Mouse (Mus musculus): ENCODE measurements around the gene Hand2. TPM values are rescaled to one million over a fixed set of nuclear protein-coding genes. Genes with fewer than 3 reads are reported as not detected.

The Hand2 gene
- polyA plus RNA-seq, 1 experiment, result not detected

DNA sequence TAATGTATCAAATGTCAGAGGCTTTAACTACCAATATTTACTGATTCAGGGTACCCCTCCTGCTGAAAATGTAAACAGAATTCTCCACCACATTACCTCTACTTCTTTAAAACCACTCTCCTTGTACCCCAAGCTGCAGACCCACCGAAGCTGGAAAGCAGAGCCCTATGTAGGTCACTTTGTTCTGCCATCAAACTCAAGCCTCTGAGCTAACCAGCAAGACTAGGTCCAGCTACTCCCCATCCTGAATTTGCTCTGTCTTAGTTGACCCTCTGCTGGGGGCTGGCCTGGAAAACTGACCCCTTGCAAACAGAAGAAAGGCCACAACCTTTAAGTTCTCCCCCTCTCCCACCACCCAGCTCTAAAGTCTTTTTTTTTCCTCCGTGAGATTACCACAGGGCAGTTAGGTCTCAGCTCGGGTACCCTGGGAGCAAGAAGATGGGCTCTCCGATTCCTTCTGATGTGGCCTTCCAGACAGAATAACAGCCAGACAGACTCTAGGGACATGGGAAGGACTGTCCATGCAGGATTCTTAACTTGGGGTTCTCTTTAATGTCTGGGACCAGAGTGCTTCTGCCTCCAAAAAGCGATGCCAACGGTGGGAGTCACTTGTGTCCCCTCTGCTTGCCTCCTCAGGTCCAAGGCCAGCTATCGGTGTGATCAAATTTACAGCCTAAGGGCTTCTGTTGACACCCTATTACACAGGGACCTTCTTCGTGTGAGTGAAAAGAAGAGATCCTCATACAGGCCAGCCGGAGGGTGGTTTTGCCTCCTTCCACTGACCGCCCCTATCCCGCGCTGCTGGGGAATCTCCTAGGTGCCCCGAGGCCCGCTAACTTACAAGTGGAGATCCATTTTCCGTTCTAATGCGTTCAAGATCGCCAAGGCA is 1.4 kb upstream of the Hand2 start:
- TF ChIP-seq MYOG (IDR thresholded peaks at IDR 0.05; ENCODE audit: control insufficient read depth in 1 of 3, insufficient read depth in 1 of 3, insufficient read length in 2 of 3, low read depth in 2 of 3) (no peak), POLR2A (IDR thresholded peaks at IDR 0.05; ENCODE audit: insufficient read length, low read depth) (no peak), REST (IDR thresholded peaks at IDR 0.05; ENCODE audit: insufficient read depth, insufficient read length) (no peak), CEBPB (IDR thresholded peaks at IDR 0.05; ENCODE audit: insufficient read depth, poor library complexity, severe bottlenecking) (no peak), POLR2AphosphoS2 (IDR thresholded peaks at IDR 0.05; ENCODE audit: insufficient read length, low read depth) (no peak), USF1 (IDR thresholded peaks at IDR 0.05; ENCODE audit: low read depth) (no peak), TCF3 (IDR thresholded peaks at IDR 0.05; ENCODE audit: insufficient read length, low read depth) (no peak), MAX (IDR thresholded peaks at IDR 0.05; ENCODE audit: low read depth) (no peak), E2F4 (IDR thresholded peaks at IDR 0.05; ENCODE audit: insufficient read depth) (no peak), SRF (IDR thresholded peaks at IDR 0.05; ENCODE audit: control insufficient read depth, insufficient read length, low read depth) (no peak), TCF12 (IDR thresholded peaks at IDR 0.05; ENCODE audit: insufficient read depth, poor library complexity, severe bottlenecking) (no peak), MYOD1 (IDR thresholded peaks at IDR 0.05; ENCODE audit: control insufficient read depth in 1 of 3, insufficient read length in 2 of 3, low read depth in 2 of 3) (no peak)
- Histone ChIP-seq H3K4me3 (no peak overlapping the region), H3K27me3 (ENCODE audit: control insufficient read depth, insufficient read depth, insufficient read length) (peaks cover 57% of the 10 kb centered on the region), H3ac (ENCODE audit: control insufficient read depth, insufficient read length) (no peak overlapping the region), H3K36me3 (ENCODE audit: control insufficient read depth, insufficient read depth) (no peaks in the 10 kb centered on the region), H3K79me2 (ENCODE audit: control insufficient read depth, insufficient read depth) (no peaks in the 10 kb centered on the region), H3K4me2 (ENCODE audit: low read depth) (no peak overlapping the region)

DNA sequence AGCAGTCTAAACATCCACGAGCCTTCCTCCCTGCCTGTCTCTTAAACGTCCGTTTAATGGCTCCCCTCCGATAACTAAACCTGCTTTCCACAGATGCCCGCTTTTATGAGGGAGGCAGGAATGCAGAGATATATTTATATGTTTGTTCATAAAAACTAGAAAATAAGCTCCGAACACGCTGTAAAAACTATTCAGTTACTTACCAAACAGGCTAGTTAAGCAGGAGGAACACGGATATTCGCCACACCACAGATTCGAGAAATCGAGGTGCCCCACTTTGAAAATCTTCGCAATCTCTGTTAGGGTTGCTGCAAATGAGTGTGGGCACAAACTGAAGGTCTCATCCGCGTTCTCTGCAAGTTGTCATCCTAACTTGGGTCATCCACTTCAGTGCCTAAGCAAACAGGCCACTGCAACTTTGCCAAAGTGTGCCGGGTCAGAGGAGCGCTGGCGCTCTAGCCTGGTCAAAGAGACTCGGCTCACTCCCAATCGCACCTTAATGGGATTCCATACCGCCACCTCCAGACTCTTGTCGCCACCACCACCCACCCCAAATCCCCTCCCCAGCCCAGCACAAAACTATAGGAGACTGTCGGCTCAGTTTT is 700 bp upstream of the Hand2 start:
- H3ac ChIP-seq (ENCODE audit: control insufficient read depth, insufficient read length), result no peak overlapping the region
- no peak overlapping the region for H3K4me3 ChIP-seq
- peaks cover 60% of the 10 kb centered on the region for H3K27me3 ChIP-seq (ENCODE audit: control insufficient read depth, insufficient read depth, insufficient read length)
- TF ChIP-seq SRF (IDR thresholded peaks at IDR 0.05; ENCODE audit: control insufficient read depth, insufficient read length, low read depth), result no peak
- no peak for TF ChIP-seq MYOG (IDR thresholded peaks at IDR 0.05; ENCODE audit: control insufficient read depth in 1 of 3, insufficient read depth in 1 of 3, insufficient read length in 2 of 3, low read depth in 2 of 3)
- no peak for TF ChIP-seq E2F4 (IDR thresholded peaks at IDR 0.05; ENCODE audit: insufficient read depth)
- no peak for TF ChIP-seq POLR2A (IDR thresholded peaks at IDR 0.05; ENCODE audit: insufficient read length, low read depth)
- TF ChIP-seq REST (IDR thresholded peaks at IDR 0.05; ENCODE audit: insufficient read depth, insufficient read length), result no peak
- TF ChIP-seq TCF12 (IDR thresholded peaks at IDR 0.05; ENCODE audit: insufficient read depth, poor library complexity, severe bottlenecking), result no peak
- TF ChIP-seq CEBPB (IDR thresholded peaks at IDR 0.05; ENCODE audit: insufficient read depth, poor library complexity, severe bottlenecking), result no peak
- no peak for TF ChIP-seq MYOD1 (IDR thresholded peaks at IDR 0.05; ENCODE audit: control insufficient read depth in 1 of 3, insufficient read length in 2 of 3, low read depth in 2 of 3)
- no peak for TF ChIP-seq MAX (IDR thresholded peaks at IDR 0.05; ENCODE audit: low read depth)
- no peak for TF ChIP-seq TCF3 (IDR thresholded peaks at IDR 0.05; ENCODE audit: insufficient read length, low read depth)
- TF ChIP-seq POLR2AphosphoS2 (IDR thresholded peaks at IDR 0.05; ENCODE audit: insufficient read length, low read depth), result no peak
- TF ChIP-seq USF1 (IDR thresholded peaks at IDR 0.05; ENCODE audit: low read depth), result no peak
- no peak overlapping the region for H3K4me2 ChIP-seq (ENCODE audit: low read depth)
- H3K36me3 ChIP-seq (ENCODE audit: control insufficient read depth, insufficient read depth), result no peaks in the 10 kb centered on the region
- no peaks in the 10 kb centered on the region for H3K79me2 ChIP-seq (ENCODE audit: control insufficient read depth, insufficient read depth)

- TF ChIP-seq POLR2AphosphoS2 (IDR thresholded peaks at IDR 0.05; ENCODE audit: insufficient read length, low read depth) (no peak), USF1 (IDR thresholded peaks at IDR 0.05; ENCODE audit: low read depth) (no peak), CEBPB (IDR thresholded peaks at IDR 0.05; ENCODE audit: insufficient read depth, poor library complexity, severe bottlenecking) (no peak), POLR2A (IDR thresholded peaks at IDR 0.05; ENCODE audit: insufficient read length, low read depth) (no peak), E2F4 (IDR thresholded peaks at IDR 0.05; ENCODE audit: insufficient read depth) (no peak), SRF (IDR thresholded peaks at IDR 0.05; ENCODE audit: control insufficient read depth, insufficient read length, low read depth) (no peak), REST (IDR thresholded peaks at IDR 0.05; ENCODE audit: insufficient read depth, insufficient read length) (no peak), TCF3 (IDR thresholded peaks at IDR 0.05; ENCODE audit: insufficient read length, low read depth) (no peak), MAX (IDR thresholded peaks at IDR 0.05; ENCODE audit: low read depth) (no peak), TCF12 (IDR thresholded peaks at IDR 0.05; ENCODE audit: insufficient read depth, poor library complexity, severe bottlenecking) (no peak), MYOG (IDR thresholded peaks at IDR 0.05; ENCODE audit: control insufficient read depth in 1 of 3, insufficient read depth in 1 of 3, insufficient read length in 2 of 3, low read depth in 2 of 3) (no peak), MYOD1 (IDR thresholded peaks at IDR 0.05; ENCODE audit: control insufficient read depth in 1 of 3, insufficient read length in 2 of 3, low read depth in 2 of 3) (no peak)
- Histone ChIP-seq H3K36me3 (ENCODE audit: control insufficient read depth, insufficient read depth) (no peaks in the 10 kb centered on the region), H3K79me2 (ENCODE audit: control insufficient read depth, insufficient read depth) (no peaks in the 10 kb centered on the region), H3K4me2 (ENCODE audit: low read depth) (no peak overlapping the region), H3K27me3 (ENCODE audit: control insufficient read depth, insufficient read depth, insufficient read length) (peaks cover 70% of the 10 kb centered on the region), H3K4me3 (no peak overlapping the region), H3ac (ENCODE audit: control insufficient read depth, insufficient read length) (no peak overlapping the region)
Observed at GRCm38 (mm10) chr8:57321898-57322895, 1.4 kb downstream of the Hand2 start.

All from myocyte (in vitro differentiated cells).